Mouse (Mus musculus) lung, postnatal 4 days (tissue): ENCODE measurements around the gene Cyp2c40.
"Not testable (repeated sequence)": the region's sequence is repeated elsewhere in the genome, so short reads cannot be mapped to it uniquely, and the experiment has no call there.

Experiments
- DNase-seq, 2 experiments: peaks; one replicate each; pipeline ENCODE4 v3.0.0; 2021

Gene Cyp2c40

DNA sequence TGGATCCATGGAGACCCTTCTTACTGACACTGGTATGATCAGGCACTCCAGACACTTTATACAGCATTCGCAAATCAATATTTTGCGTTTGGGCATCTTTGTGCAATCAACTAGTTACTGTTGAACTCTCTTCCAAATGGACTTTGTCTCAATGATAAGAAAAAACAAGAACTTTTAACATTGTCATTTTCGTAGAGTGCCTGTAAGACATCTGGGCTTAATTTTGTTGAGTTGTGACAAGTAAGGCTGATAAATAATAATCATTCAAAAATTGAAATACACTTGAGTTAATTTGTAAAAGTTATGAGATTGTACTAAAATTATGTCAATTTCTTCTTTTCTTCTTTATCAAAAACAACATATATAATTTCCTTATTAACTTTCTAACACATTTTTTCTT is at the start of gene Cyp2c40:
TSS of gene Cyp2c40 (minus strand) at position 101 of the 400 bp plus-strand sequence.
- not testable (repeated sequence) for DNase-seq

DNA sequence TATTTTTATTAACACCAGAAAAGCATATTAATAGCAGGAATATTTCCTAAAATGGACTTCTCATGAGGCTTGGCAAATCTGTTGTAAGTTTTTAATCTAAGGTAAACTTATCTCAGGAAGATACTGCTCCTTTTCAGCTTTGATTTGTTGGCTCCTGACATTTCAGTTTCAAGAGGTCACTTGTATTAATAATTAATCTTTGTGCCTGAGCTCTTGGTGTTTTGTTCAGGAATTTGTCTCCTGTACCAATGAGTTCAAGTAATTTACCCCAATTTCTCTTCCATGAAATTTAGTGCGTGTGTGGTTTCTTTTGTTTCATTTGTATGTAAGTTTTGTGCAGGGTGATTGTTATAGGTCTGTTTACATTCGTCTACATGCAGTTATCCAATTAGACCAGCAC is 8.3 kb upstream of the Cyp2c40 start:
- DNase-seq = not testable (repeated sequence)

DNA sequence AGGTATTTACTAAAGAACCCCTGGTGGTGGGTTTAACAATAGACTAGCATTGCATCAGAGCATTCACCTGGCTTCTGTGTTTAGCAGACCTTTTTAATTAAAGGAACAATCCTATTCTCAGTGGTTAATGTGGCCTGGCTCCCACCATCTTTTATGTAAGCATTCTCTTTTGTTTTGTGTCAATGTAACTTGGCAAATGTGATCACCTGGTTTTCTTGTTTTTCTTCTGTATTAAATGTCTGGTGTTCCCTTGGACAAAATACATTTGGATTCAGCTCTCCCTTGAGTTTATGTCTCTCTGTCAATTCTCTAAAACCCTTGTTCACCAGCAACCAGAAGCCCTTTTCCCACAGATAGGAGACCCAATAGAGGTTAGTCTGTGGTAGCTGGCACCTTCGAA is 3.8 kb upstream of the Cyp2c40 start:
- DNase-seq = not testable (repeated sequence)

DNA sequence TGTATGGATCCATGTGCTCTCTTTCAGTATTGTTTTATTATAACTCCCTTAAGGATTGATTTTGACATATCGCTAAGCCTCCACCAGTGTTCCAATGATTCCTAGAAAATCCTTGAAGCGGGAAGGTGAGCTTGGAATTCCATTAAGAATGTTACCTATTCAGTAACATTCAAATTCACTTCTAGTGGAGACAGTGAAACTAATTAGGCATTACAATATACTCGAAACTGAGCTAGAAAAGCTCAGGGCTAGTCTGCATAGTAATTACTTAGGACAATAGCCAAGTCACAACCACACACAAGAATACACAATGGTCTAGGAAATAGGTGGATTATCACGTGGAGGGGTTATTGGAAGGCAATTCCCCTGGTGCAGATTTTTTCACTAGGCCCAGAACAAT is 3.4 kb upstream of the Cyp2c40 start:
- not testable (repeated sequence) for DNase-seq

DNA sequence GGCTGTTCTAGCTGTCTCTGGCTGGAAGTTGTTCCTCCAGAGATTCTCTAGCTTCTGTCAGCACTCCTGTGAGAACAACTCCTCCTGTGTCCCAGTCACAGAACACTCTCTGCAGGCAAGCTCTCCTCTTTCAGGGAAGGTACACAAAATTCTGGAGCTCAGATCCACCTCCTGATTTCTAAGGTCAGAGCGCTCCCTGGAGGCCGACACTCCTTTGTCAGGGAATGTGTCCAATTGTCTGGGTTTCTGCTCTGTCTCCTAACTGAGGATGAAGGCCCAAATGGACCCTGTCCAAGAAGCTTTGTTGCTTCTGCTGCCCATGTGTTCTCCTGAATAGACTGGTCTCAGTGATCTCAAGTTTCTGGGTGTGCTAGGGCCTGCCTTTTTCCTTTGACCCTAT is 27.2 kb downstream of the Cyp2c40 start:
- not testable (repeated sequence) for DNase-seq

DNA sequence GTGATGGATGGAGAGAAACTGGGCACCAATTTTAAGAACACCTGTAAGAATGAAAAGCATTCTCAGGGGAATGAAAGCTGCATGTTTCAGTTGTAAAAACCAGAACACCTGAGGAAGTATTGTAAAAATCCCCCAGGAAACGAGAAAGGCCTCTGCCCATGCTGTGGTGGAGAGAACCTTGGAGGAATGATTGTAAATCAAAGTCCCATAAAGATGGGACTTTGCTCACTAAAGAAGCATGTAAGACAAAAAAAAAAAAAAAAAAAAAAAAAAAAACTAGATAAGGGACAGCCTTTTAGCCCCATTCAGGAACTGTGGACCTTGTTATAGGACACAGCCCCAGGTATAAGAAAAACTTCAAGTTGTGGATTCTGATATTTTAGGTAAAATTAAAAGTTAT is 67.3 kb downstream of the Cyp2c40 start:
- DNase-seq = no peak

DNA sequence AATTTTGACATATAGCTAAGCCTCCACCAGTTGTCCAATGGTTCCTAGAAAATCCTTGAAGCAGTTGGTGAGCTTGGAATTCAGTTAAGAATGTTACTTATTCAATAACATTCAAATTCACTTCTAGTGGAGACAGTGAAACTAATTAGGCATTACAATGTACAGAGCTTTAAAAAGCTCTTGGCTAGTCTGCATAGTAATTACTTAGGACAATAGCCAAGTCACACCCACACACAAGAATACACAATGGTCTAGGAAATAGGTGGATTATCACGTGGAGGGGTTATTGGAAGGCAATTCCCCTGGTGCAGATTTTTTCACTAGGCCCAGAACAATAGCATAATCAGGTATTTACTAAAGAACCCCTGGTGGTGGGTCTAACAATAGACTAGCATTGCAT is 68.3 kb downstream of the Cyp2c40 start:
- not testable (repeated sequence) for DNase-seq

DNA sequence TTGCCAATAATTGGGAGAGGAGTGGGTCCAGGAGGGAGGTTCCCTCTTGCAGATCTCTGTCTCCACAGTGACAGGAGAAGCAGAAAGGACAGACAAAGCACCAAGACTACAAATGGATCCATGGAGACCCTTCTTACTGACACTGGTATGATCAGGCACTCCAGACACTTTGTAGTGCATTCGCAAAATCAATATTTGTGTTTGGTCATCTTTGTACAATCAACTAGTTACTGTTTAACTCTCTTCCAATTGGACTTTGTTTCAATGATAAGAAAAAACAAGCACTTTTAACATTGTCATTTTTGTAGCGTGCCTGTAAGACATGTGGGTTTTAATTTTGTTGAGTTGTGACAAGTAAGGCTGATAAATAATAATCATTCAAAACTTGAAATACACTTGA is 71.7 kb downstream of the Cyp2c40 start, which contains the start of gene Cyp2c68:
TSS of gene Cyp2c68 (minus strand) at position 135 of the 400 bp plus-strand sequence.
- no peak for DNase-seq
